Mouse (Mus musculus): ENCODE measurements at regions not wholly inside any gene's neighbourhood (a gene's known extent, or its start where the extent isn't known, plus 50 kb on each side); places are given as distances from the start of the nearest gene placed in this dataset.

DNA sequence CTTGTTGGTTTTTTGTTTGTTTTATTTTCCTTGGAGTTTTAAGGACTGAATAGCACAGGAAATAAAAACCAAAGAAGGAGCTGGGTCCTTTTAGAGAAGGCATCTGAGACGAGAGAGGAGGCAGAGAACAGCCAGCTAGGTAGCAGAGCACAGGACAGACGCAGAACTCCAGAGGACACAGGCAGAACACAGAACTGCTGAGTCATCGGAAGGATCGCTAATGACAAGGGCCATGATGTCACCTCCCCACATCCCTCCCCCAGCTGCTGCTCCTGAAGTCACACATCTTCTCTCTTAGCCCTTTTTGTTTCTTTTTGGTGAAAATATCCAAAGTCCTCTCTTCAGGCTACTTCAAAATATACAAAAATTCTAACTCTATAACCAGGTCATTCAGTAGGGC is 338.7 kb downstream of the Nkx6-1 start:
- H3K27me3 ChIP-seq (ENCODE audit: insufficient read depth, poor library complexity, severe bottlenecking): no peaks in the 10 kb centered on the region
- 46% methylated on average over 4 of the region's 4 CpGs for WGBS

GRCm38 (mm10) chr5:101323041-101323950 is 341.5 kb downstream of the Nkx6-1 start:
- no peak for DNase-seq (ENCODE audit: low spot score)
- H3K36me3 ChIP-seq: no peaks in the 10 kb centered on the region
- 23% methylated on average over 20 of the region's 20 CpGs for WGBS
- H3K27ac ChIP-seq: no peak overlapping the region
- H3K9me3 ChIP-seq: no peaks in the 10 kb centered on the region
- peaks cover 8% of the 10 kb centered on the region; the same call in 1 of the 2 replicates for H3K4me1 ChIP-seq
- H3K4me3 ChIP-seq: peak overlapping the region; percentile 12; the same call in 1 of the 2 replicates
- H3K27me3 ChIP-seq (ENCODE audit: insufficient read depth, poor library complexity, severe bottlenecking): no peaks in the 10 kb centered on the region

More for the DNA sequence above, 338.7 kb downstream of the Nkx6-1 start:
- Histone ChIP-seq H3K4me3 (no peak overlapping the region), H3K4me1 (peaks cover 8% of the 10 kb centered on the region; the same call in 1 of the 2 replicates), H3K27ac (no peak overlapping the region), H3K9me3 (no peaks in the 10 kb centered on the region), H3K36me3 (no peaks in the 10 kb centered on the region)
- DNase-seq (ENCODE audit: low spot score): no peak

DNA sequence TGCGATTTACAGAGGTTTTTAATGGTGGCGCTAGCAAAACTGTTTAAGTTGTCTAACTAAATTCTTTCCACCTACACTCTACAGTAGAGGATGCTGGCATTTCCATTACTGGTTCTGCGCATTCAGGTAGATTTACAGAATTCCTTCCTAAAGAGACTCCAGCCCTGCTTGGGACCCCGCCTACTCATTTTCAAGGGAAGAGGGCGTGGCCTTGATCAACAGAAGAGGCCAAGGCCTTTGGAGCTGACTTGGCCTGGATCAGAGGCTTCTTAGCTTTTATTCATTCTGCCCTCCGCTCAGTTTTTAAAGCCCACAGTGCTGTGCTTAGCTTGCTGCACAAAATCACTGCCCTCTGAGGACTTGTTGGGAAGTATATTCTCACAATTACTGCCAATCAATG is 364.8 kb downstream of the Nkx6-1 start:
- 82% methylated on average over 6 of the region's 6 CpGs for WGBS
- H3K4me3 ChIP-seq: no peak overlapping the region
- no peaks in the 10 kb centered on the region for H3K9me3 ChIP-seq
- no peak for DNase-seq (ENCODE audit: low spot score)
- no peaks in the 10 kb centered on the region for H3K36me3 ChIP-seq
- H3K27ac ChIP-seq: no peak overlapping the region
- H3K4me1 ChIP-seq: no peaks in the 10 kb centered on the region
- no peaks in the 10 kb centered on the region for H3K27me3 ChIP-seq (ENCODE audit: insufficient read depth, poor library complexity, severe bottlenecking)

- Histone ChIP-seq H3K4me3 (no peak overlapping the region), H3K9me3 (no peaks in the 10 kb centered on the region), H3K27me3 (ENCODE audit: insufficient read depth, poor library complexity, severe bottlenecking) (no peaks in the 10 kb centered on the region), H3K4me1 (no peaks in the 10 kb centered on the region), H3K36me3 (no peaks in the 10 kb centered on the region), H3K27ac (no peak overlapping the region)
- 78% methylated on average over 4 of the region's 4 CpGs for WGBS
- no peak for DNase-seq (ENCODE audit: low spot score)
These were observed 366.4 kb downstream of the Nkx6-1 start for GRCm38 (mm10) chr5:101298411-101298810.

- no peaks in the 10 kb centered on the region for H3K4me1 ChIP-seq
- no peaks in the 10 kb centered on the region for H3K27me3 ChIP-seq (ENCODE audit: insufficient read depth, poor library complexity, severe bottlenecking)
- no peaks in the 10 kb centered on the region for H3K9me3 ChIP-seq
- no peaks in the 10 kb centered on the region for H3K36me3 ChIP-seq
- no peak for DNase-seq (ENCODE audit: low spot score)
- 72% methylated on average over 5 of the region's 5 CpGs for WGBS
- no peak overlapping the region for H3K4me3 ChIP-seq
- H3K27ac ChIP-seq: no peak overlapping the region
These were observed 367.2 kb downstream of the Nkx6-1 start for GRCm38 (mm10) chr5:101297511-101298102.

DNA sequence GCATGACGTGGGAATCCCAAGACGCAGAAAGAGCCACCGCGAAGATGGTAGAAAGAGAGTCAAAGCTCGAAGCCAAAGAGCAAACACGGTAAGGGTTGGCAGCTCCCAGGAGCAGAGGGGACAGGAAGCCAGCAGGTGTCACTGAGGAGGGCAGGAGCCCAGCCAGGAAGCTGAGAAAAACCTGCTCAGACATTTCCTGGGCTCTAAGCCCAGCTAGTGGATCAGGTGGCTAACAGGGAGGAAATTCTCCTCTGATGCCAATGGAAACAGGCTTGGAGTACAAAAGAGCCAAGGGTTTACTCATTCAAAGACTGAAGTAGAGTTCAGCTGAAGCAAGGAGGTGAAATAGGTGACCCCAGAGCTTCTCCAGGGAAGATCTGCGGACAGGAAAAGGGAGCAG is 368.9 kb downstream of the Nkx6-1 start:
- Histone ChIP-seq H3K27ac (no peak overlapping the region), H3K4me3 (no peak overlapping the region), H3K27me3 (ENCODE audit: insufficient read depth, poor library complexity, severe bottlenecking) (no peaks in the 10 kb centered on the region), H3K36me3 (no peaks in the 10 kb centered on the region), H3K4me1 (no peaks in the 10 kb centered on the region), H3K9me3 (no peaks in the 10 kb centered on the region)
- 67% methylated on average over 7 of the region's 7 CpGs for WGBS
- DNase-seq (ENCODE audit: low spot score): no peak

- 50% methylated on average over 3 of the region's 3 CpGs for WGBS
These were observed 370.8 kb downstream of the Nkx6-1 start for GRCm38 (mm10) chr5:101294031-101294430.

DNA sequence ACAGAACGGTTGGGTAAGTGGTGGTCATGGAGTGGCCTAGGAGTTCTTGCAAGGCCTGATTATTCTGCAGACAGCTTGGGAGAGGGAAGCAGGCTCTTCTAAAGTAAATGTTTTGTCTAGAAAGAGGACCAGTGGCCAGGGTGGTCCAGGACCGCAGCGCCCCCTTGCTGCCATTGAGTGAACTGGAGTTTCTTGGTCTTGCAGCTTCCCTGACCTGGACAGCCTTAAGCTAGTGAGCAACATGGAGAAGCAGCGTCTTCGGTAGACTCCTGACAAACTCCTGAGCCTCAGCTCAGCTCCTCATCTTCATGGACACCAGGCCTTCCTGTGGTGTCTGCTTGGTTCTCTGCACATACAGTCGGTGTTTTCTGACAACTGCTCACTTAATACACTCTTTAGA is 376.4 kb downstream of the Nkx6-1 start:
- Histone ChIP-seq H3K4me1 (no peaks in the 10 kb centered on the region), H3K4me3 (no peak overlapping the region), H3K36me3 (no peaks in the 10 kb centered on the region), H3K9me3 (no peaks in the 10 kb centered on the region), H3K27me3 (ENCODE audit: insufficient read depth, poor library complexity, severe bottlenecking) (no peaks in the 10 kb centered on the region), H3K27ac (no peak overlapping the region)
- 52% methylated on average over 6 of the region's 6 CpGs for WGBS
- DNase-seq (ENCODE audit: low spot score): peak; percentile 69

More at GRCm38 (mm10) chr5:101294031-101294430, 370.8 kb downstream of the Nkx6-1 start:
- Histone ChIP-seq H3K27ac (no peak overlapping the region), H3K9me3 (no peaks in the 10 kb centered on the region), H3K27me3 (ENCODE audit: insufficient read depth, poor library complexity, severe bottlenecking) (no peaks in the 10 kb centered on the region), H3K36me3 (no peaks in the 10 kb centered on the region), H3K4me3 (no peak overlapping the region), H3K4me1 (no peaks in the 10 kb centered on the region)
- DNase-seq (ENCODE audit: low spot score): no peak

DNA sequence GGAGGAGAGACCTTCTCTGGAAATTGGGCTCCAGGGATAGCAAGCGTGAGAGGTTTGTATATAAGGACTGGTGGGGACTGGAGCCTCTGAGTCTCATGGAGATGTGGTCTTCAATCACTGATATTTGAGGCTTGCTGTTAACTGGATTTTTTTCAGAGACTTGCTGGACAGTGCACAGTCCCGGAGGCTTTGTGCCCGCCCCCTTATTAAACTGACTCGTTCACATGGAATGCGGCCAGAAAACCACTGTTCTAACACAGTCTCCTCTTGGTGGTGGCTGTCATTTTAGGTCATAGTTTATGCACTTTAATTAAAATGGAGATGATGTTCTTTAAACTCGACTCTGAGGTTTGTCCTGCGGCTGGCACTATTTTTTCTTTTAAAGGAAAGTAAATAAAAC is 378.9 kb downstream of the Nkx6-1 start:
- Histone ChIP-seq H3K27ac (no peak overlapping the region), H3K4me1 (no peaks in the 10 kb centered on the region), H3K36me3 (no peaks in the 10 kb centered on the region), H3K27me3 (ENCODE audit: insufficient read depth, poor library complexity, severe bottlenecking) (no peaks in the 10 kb centered on the region), H3K4me3 (no peak overlapping the region), H3K9me3 (no peaks in the 10 kb centered on the region)
- no peak for DNase-seq (ENCODE audit: low spot score)
- WGBS: 75% methylated on average over 7 of the region's 7 CpGs

DNA sequence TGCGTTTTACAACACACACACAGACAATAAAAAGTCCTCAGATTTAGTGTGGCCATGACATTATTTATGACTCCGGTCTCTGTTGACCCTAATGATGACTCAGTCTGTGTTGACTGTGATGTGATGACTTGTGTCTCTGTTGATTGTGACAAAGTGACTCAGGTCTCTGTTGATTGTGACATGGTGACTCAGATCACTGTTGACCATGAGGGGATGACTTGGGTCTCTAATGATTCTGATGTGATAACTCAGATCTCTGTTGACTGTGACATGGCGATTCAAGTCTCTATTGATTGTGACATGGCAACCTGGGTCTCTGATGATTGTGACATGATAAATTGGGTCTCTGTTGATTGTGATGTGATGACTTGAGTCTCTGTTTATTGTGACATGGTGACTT is 405.0 kb downstream of the Gpat3 start:
- Histone ChIP-seq H3K9me3 (no peaks in the 10 kb centered on the region), H3K27ac (no peak overlapping the region), H3K4me3 (no peak overlapping the region), H3K36me3 (no peaks in the 10 kb centered on the region), H3K4me1 (no peaks in the 10 kb centered on the region), H3K27me3 (ENCODE audit: insufficient read depth, poor library complexity, severe bottlenecking) (no peaks in the 10 kb centered on the region)
- no peak for DNase-seq (ENCODE audit: low spot score)
- WGBS: 78% methylated on average over 3 of the region's 3 CpGs

DNA sequence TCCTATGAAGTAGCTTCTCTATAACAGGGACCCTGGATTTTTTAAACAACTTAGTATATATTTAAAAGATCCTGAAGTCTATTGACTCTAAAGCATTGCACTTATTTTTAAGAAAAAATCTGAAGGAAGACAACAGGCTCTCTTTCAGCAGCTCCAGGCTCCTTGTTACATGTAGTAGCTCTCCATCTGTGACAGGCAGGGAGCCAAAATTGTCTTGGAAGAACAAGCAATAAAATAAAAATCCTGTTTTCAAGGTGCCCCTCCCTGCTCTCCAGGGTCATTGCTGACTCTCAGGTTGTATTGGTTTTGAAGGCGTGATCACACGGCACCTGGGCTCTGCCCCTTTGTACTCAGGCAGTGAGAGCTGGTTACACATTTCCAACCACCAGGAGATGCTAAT is 397.1 kb downstream of the Gpat3 start:
- Histone ChIP-seq H3K27ac (no peak overlapping the region), H3K4me1 (no peaks in the 10 kb centered on the region), H3K36me3 (no peaks in the 10 kb centered on the region), H3K9me3 (no peaks in the 10 kb centered on the region), H3K4me3 (no peak overlapping the region), H3K27me3 (ENCODE audit: insufficient read depth, poor library complexity, severe bottlenecking) (no peaks in the 10 kb centered on the region)
- WGBS: 86% methylated on average over 2 of the region's 2 CpGs
- no peak for DNase-seq (ENCODE audit: low spot score)

DNA sequence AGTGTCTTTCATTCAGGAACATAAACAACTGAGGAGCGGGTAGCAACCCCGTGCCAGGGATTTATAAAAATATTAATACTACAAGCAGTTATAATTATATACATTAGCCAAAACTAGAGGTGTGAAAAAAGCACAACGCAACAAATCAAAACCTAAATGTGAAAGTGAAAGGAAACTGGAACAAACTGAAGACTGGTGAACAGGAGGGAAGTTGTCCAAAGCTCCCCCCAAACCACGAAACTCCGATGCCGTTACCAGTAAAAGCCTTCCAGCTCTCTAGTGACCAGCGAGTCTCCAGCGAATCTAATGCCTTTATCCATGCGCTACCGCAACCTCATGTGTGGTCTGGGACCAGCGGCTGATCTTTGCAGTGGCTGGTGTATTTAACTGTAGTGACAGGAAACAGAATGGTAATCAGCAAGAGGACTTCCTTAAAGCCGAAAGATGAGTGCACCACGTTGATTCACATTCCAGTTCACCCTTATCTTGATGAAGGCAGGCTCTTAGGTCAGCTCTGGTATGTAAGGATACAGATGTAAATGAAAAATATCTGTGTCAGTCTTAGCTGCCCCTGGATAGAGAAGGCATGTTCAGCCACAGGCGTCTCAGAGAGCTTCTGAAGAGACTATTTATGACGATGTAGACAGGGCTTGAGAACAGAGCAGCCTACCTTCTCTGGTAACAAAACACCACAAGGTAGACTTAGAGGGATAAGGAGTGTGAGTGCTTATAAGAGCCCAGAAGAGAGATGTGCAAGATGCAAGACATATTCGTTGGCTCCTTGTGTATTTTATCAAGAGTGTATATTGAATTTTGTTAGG is 394.0 kb downstream of the Gpat3 start:
- Histone ChIP-seq H3K36me3 (no peaks in the 10 kb centered on the region), H3K27ac (no peak overlapping the region), H3K4me3 (no peak overlapping the region), H3K27me3 (ENCODE audit: insufficient read depth, poor library complexity, severe bottlenecking) (no peaks in the 10 kb centered on the region), H3K4me1 (no peaks in the 10 kb centered on the region), H3K9me3 (no peaks in the 10 kb centered on the region)
- 61% methylated on average over 16 of the region's 16 CpGs for WGBS
- DNase-seq (ENCODE audit: low spot score): no peak

All from heart, embryonic 10.5 days (tissue).